Mouse (Mus musculus): ENCODE measurements around the gene Cep170b.

Cep170b gene

DNA sequence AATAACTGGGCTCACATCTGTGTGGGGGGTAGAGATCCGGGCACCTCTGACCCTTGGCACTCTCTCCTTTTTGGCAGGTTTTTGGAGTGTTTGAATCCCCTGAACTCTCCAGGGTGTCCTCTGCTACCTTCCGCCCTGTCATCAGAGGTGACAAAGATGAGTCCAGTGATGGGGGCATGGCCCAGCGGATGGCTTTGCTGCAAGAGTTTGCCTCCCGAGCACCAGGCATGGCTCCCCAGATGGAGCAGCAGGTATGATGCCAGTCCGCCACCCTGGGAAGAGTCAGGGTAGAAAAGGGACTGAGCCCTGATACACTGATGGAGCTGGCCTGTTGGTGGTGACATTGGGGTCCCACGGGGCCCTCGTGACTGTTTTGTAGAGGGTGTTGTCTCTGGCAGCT, 16.8 kb downstream of the Cep170b start:
- no peak for DNase-seq

DNA sequence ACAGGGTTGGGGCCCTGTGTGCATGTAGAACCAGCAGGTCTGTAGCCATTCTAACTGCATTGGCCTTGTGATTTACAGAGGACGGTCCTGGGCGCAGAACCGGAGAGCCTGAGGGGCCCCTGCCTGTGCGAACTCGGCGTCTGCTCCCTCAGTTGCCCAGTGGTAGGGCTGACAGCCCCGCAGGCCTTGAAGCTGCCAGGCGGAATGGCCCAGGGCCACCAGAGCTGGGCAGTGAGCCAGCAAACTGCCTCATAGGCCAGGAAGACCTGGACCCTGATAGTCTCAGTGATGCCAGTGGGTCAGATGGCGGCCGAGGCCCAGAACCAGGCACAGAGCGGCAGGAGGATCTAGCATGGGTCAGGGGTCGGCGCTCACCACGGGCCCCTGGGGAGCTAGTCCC, 17.5 kb downstream of the Cep170b start:
- no peak for DNase-seq

DNA sequence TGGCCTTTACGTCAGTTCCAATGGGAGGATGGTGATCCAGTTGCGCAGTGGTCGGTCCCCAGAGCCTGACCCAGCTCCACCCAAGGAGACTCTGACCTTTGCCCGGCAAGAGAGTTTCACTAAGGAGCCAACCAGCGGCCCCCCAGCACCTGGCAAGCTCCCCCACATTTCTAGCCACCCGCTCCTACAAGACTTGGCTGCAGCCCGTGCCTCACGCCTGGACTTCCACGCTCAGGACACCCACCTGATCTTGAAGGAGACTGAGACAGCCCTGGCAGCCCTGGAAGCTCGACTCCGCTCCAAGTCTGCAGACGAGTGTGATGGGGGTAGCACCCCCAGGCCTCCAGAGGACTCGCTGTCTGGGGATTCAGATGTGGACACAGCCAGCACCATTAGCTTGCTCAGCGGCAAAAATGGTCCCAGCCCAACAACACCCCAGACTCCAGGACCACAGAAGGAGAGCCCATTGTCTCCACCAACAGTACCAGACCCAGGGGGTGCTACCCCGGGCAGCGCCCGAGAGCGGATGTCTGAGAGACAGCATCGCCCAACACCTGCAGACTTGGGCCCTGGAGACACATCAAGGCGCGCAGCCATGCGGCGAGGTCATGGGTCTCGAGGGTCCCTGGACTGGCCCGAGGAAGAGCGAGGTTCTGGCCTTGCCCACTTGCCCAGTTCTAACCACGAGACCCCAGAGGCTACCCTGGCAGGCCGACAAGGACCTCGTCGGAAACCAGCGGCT, 18.2 kb downstream of the Cep170b start:
- no peak for DNase-seq

DNA sequence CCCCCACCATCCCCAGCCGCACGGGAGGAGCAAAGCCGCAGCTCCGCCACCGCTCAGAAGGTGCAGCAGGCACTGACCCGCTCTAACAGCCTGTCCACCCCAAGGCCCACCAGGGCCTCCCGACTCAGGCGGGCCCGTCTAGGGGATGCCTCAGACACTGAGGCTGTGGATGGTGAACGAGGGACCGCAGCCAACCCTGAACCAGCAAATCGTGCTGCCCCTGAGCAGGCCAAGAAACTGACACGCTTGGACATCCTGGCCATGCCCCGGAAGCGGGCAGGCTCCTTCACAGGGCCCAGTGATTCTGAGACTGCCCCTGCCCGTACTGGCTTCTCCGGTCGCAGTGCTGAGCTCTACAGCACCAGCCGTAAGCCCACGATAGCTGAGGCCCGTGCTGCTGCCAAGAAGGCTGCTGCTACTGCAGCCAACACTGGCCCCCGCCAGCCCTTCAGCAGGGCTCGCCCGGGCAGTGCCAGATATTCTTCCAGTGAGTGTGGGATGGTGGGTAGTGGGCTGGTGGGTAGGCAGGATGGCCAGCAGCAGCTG, 18.8 kb downstream of the Cep170b start:
- no peak for DNase-seq

DNA sequence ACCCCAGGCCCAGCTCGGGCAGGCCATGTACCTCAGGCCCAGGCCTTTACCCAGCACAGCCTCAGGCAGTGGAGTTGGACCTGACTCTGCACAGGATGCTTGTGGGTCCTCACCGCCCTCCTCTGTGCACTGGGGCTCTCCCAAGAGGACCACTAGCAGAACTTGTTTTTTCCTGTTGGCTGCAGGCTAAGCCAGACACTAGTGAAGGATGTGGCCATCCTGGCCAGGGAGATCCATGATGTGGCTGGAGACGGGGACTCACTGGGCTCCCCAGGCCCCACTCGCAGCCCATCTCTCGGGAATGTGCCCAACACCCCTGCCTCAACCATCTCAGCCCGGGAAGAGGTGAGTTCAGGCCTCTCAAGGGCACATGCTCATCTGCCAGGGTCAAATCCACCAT, 22.5 kb downstream of the Cep170b start:
- DNase-seq, result no peak

DNA sequence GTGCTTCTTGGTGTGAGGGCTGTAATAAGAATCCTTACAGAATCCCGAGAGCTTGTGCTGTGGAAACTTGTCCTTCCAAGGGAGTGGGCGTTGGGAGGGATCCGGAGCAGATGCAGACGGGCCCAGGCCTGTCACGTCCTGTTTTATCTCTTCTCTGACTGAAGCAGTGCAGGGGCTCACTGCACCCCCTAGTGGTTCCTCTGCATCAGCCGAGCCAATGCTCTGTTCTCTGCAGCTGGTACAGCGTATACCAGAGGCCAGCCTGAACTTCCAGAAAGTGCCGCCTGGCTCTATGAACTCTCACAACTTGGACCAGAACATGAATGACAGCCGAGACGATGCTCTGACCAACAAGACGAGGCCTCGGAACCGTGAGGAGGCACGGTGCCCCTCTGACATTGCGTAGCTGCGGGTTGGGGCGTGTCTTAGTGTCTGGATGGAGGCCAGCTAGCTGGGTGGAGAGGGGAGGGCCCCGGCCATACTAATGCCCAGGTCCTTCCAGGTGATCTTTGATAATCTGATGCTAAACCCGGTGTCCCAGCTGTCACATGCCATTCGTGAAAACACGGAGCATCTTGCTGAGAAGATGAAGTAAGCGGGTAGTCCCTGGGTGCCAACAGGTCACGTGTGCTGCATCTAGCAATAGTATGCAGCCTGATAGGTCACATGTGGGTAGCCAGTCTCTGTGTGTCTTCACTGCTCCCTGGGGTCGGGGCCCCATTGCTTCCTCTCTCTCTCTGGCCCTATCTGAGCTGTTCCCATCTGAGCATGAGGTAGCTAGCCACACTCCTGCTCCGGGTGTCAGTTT, 23.1 kb downstream of the Cep170b start:
- DNase-seq, result peak; percentile 72

DNA sequence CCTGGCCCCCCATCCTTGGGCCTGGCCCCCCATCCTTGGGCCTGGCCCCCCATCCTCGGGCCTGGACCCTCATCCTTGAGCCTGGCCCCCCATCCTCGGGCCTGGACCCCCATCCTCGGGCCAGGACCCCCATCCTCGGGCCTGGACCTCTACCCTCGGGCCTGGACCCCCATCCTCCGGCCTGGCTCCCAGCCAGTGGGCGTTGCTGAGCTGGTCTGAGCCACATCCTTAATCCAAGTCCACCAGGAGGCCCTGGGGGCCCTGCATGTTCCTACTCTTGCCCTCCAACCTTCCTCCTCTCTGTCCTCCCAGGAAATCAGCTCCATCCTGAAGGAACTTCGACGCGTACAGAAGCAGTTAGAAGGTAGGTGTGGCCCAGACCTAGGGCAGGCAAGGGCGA, 24.0 kb downstream of the Cep170b start:
- no peak for DNase-seq

DNA sequence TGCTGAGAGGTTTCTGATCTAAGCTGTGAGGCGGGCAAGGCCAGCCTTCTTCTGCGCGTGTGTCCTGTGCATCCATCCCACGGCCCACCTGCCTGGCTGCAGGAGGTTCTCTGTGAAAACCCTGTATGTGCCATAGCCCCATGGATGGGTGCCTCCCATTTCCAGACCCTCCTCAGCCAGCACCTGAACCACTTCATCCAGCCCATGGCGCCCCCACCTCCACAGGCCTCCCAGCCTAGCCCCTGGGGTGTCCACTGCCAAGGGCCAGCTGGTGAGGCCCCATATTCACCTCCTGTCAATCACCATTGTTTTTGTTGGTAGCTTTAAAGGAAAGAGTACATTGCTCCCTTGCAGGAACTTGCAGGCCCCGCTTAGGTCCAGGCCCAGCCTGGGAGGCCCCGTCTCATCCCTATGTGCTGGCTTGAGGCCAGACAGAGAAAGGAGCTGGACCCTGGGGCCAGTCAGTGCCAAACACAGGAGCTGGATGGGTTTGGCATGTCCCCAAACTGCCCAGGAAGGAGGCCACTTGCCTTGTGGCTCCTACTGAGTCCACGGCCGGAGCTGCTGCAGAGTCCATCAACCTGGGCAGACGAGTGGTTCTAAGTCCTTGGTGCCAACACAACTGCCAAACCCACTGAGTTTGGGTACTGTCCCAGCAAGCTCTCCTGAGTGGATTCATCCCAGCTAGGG, 24.8 kb downstream of the Cep170b start:
- DNase-seq, result no peak

DNA sequence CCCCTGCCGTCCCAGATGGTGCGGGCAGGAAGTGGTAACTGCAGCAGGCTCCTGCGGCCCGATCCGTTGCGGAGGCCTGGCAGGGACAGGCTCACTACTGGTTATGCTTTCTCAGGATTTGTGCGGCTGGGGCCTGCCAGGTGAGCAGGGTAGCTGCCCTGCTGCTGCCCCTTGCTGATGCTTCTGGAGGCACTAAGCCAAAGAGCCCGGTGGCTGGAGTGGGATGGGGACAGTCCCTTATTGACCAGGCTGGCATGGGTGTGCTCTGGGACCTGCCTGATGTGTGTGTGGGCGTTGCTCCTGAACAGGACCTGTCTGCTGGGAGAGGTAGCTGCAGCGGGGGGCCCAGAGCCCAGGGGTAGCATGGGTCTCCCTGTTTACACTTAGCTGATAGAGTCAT, 25.5 kb downstream of the Cep170b start:
- no peak for DNase-seq

DNA sequence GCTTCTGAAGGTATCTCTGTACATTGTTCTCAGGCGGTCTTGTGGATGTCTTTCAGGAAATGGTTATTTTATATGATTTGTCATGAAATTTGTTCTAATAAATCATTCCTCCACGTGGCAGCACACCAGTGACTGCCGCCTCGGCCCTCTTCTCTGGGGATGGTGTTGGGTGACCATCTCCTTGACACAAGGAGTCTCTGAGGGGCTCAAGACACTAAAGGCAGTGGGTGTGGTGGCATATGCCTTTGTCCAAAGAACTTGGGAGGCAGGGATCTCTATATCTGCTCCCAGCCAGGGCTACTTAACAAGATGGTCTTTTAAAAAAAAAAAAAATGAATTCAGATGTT, 26.2 kb downstream of the Cep170b start:
- DNase-seq, result no peak

DNA sequence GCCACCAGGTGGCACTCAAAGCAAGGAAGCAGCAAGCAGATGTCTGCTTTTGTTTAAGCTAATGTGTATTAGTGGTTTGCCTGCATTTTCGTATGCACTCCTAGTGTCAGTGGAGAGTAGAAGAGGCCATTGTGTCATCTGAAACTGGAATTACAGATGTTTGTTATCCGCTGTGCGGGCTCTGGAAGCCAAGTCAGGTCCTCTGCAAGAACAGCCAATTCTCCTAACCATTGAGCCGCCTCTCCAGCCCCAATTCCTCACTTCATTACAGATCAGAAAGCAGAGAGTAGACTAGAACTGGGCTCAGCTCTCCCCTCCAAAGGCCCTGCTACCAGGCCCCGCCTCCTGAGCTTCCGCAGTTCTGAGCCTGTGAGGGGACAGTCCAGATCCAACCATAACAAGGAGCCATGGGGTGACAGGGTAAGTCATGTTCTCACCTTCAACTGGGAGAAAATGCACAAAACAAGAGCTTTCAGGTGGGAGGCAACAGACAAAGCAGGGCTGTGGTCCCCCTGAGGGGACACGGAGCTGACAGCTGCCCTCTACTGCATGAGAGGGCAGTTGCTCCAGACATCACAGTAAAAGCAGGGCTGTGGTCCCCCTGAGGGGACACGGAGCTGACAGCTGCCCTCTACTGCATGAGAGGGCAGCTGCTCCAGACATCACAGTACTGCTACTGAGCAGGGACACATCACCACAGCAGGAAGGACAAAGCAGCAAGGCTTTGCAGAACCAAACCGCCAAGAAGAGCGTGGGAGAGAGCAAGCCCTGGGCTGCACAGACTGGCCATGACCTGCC, 26.8 kb downstream of the Cep170b start:
- no peak for DNase-seq

DNA sequence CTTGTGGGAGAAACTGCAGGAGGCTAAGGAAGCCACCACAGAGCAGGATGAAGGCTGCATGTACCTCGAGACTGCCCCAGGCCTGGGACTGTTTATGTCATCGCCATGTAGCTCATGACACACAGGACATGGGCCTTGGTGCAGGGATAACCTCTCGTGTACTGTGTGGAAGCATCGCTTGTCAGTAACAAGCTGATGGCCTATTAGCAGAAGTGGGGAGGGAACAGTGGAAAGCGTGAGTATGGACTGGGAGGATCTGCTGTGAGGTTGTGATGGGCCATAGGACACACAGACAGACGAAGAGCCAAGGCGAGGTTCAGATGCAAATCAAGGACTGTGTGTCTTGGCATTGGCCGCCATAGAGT, 27.3 kb downstream of the Cep170b start:
- DNase-seq, result no peak

DNA sequence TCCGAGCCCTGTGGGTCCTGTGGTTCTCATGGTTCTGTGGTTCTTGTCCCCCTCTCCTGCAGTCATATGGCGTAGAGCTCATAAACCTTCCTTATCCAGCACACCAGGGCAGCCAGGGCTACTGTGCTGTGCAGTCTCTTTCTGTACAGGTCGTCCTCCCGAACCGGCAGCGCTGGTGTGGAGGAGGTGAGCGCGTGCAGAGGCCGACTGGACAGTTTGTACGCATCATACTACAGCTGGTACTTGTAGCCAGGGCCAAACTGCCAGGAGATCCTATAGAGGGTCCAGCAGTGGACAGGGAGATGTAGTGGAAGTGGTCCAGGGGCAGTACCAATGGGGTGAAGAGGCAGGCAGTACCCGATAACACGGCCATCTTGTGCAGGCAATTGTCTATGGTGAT, 30.7 kb downstream of the Cep170b start:
- no peak for DNase-seq

DNA sequence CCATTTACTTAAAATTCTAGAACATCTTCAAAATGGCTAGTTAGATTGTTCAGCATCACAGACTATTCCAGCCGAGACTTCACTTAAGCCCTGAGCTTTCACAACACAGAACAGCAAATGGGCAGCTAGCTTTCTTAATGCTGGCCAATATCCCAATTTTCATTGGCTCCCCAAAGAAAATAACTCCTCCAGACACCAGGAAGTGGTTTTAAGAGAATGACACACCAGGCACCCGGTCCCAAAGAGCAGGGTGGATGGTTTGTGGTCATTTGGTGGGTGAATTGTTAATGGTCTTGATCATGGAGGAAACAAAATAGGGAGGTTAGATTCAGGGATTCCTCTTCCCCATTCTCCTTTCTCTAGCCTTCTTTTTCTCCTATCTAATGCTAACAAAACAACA, 32.1 kb downstream of the Cep170b start:
- no peak for DNase-seq

DNA sequence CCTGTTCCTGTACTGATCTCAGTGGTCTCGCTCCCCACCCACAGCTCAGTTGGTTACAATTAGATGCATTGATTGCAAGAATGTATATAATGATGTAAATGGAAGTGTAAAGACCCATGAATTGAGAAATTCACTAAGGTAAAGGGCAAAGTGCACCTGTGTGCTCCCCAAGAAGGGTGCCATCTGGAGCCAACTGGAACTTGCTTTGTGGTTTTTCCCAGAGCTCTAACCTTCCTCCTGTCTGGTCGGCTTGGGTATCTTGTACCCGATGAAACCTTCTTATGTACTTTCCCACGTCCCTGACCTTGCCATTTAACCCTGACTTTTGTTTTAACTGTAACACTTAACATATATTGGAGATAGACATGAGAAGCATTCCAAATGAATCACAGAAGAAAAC, 35.6 kb downstream of the Cep170b start:
- no peak for DNase-seq

DNA sequence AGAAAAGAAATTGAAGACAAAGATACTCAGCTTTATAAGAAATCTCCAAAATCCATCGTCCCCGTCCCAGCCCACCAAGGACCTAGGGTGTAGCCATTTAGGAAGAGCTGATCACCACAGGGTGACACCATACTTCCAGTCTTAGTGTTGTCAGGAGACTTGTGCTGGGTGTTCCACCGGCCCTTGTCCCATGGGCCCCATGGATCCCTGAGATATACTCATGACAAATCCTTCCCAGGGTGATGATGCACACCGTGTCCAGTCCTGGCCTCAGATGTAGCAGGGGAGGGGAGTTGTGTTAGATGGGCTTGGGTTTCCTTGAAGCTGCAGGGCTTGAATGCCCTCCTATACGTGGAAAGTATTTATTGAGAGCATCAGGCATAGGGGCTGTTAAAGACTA, 37.6 kb downstream of the Cep170b start:
- DNase-seq, result no peak

DNA sequence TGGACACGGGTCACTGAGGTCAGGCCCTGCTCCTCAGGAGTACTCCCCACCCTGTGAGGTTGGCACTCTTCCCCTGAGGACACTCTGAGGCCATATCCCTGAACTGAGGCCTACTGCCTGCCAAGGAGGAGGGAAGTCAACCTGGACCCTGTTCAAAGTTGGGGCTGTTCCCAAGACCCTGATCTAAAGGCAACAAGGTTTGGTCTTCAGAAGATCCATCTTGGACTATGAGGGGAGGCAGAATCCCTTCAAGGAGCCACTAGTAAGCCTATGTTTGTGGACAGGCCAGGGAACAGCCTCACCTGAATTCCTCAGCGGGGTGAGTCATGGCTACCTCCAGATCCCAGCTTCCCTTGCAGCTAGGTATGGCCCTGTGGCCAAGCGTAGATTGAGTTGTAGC, 39.2 kb downstream of the Cep170b start:
- no peak for DNase-seq

DNA sequence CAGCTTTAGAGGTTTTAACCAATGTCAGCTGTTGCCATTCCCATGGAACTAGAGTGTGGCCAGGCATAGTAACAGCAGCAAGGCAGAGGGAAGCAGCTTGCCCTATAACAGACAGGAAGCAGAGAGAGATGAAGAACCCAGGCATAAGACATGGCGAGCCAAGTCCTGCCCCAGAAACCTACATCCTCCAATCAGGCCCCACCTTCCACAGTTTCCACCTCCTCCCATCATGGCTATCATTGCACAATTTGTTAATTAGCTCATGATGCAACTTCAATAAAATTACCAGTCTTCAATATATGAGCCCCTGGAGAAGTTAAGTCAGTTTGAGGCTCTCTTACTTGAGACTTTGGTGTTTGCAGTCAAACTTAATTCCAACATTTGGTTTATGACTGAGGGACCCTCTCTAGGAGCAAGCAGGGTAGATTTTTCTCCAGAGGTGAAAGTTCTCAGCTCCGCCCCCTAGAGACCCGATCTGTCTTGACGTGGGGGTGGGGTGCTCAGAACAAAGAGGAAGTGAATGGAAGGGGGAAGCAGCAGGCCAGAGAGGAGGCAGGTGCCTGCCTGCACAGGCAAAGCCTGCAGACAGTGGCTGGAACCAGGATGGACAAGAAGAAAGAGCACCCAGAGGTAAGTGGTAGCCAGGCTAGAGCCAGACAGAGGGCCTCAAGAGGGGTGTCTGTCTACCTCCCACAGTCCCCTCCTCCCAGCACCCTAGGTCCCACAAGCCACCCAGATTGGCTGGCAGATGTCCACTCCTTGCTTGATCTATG, 40.1 kb downstream of the Cep170b start, which contains the start of gene Pld4:
Gene Pld4, plus strand, starts transcription at position 502 of the 773 bp plus-strand sequence.
- DNase-seq, result peak; percentile 29

DNA sequence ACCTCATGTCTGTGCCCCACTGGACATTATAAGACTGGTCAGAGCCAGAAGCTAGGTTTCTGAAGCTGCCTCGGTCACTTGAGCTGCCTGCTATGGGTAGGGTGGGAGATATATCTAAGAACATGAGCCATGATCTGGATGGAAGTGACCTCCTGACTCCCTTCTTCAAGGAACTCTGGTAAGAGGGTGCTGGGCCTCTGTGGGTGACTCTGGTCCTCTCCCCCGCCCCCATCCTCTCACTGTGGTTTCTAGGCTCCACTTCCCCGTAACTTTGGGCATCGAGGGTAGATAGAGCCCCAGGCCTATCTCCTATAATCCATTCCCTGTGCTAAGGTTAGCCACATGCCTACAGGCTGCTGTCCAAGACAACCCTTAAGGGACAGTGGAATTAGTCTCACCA, 41.2 kb downstream of the Cep170b start:
- DNase-seq, result no peak

DNA sequence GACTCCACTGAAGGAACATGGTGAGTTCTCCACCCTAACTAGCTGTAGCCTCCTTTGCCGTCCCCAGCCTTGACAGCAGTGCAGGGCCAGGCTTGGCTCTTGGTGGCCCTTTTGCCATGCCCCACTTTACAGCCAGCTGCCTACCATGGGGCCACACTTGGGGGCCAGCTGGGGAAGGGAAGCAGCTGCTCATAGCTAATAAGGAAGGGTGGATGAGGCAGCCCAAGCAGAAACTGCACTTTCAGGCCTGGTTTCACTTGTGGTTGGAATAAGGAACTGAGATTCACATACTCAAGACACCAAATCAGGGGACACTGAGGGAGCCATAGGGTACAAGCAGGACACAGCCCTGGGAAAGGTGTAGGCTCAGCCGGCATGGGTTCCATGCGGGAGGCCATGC, 41.8 kb downstream of the Cep170b start:
- no peak for DNase-seq

DNA sequence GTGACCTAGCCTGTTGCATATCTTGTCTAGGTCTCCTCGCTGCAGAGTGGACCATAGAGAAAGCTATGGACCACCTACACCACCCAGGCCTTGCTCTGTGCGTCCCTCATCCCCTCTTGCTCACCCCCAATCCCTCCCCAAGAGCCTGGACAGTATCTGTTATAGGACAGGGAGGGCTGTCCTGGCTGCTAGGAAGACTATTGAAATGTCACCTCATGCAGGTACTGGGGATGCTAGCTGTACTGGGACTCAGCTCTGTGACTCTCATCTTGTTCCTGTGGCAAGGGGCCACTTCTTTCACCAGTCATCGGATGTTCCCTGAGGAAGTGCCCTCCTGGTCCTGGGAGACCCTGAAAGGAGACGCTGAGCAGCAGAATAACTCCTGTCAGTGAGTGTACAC, 42.9 kb downstream of the Cep170b start:
- DNase-seq, result no peak

DNA sequence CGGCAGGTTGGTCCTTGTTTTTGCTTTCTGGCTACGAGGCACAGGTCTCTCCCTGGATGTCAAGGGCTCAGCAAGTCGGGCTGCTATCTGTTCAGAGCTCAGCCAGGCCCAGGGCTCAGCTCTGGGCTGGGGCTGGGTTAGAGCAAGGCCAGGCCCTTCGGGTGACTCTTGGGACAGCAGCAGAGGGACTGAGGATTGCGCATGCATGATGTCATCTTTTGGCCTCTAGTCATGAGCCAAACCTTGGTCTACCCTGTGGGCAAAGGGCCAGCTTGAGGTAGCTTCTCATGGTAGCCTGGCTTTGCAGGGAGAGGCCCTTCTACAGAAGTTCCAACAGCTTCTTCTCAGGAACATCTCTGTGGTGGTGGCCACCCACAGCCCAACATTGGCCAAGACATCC, 43.9 kb downstream of the Cep170b start:
- DNase-seq, result no peak

Data from liver (tissue).